Mouse (Mus musculus): ENCODE results near the gene Med24.
"Not testable (repeated sequence)": the region's sequence is repeated elsewhere in the genome, so short reads cannot be mapped to it uniquely, and the experiment has no call there.

GRCm38 (mm10) chr11:98680595-98680994, 48.6 kb downstream of the Med24 start:
- not testable (repeated sequence) for TF ChIP-seq CTCF (conservative IDR thresholded peaks at IDR 0.05; ENCODE audit: insufficient read depth, insufficient read length, low read depth, low read length); POLR2A (IDR thresholded peaks at IDR 0.05; ENCODE audit: low read depth, low read length)
